Mouse (Mus musculus) cerebellum, postnatal 14 days (tissue): ENCODE results near the gene Gm3239.
A peak's percentile ranks its signal among the peaks of the same experiment; 100 is the strongest.
"Not testable (repeated sequence)": the region's sequence is repeated elsewhere in the genome, so short reads cannot be mapped to it uniquely, and the experiment has no call there.

Experiments used
- DNase-seq, 2 experiments: peaks; one replicate each; pipeline ENCODE4 v3.0.0; 2021; ENCODE audit warnings: mixed read lengths in 2 of 2

Gene Gm3239

DNA sequence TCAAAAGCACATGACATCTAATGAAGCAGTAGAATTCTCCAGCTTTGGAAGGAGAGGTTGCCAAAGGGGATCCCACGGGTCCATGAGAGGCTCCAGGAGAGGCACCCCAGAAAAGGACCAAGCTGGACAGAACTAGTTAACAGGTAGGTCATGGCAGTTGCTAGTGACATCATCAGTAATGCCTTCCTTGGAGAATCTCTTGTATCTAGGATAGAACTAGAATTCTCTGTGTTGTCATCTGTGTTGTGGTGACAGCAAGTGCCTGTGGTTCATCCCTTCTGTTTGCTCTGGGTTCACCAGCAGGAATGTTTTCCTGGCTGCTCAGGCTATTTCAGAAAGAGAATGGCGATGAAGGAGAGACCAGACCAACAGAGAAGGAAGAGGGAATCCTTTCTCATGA, at the start of gene Gm3239:
TSS of gene Gm3239 (plus strand) at position 301 of the 400 bp plus-strand sequence.
- DNase-seq: not testable (repeated sequence)

DNA sequence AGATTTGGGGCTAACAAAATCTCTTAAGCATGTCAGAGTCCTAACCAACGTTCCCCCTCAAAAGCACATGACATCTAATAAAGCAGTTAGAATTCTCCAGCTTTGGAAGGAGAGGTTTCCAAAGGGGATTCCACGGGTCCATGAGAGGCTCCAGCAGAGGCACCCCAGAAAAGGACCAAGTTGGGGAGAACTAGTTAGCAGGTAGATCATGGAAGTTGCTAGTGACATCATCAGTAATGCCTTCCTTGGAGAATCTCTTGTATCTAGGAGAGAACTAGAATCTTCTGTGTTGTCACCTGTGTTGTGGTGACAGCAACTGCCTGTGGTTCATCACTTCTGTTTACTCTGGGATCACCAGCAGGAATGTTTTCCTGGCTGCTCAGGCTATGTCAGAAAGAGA, 31.9 kb upstream of the Gm3239 start, which contains the start of gene Gm8159:
TSS of gene Gm8159 (plus strand) at position 301 of the 400 bp plus-strand sequence.
- DNase-seq: not testable (repeated sequence)

DNA sequence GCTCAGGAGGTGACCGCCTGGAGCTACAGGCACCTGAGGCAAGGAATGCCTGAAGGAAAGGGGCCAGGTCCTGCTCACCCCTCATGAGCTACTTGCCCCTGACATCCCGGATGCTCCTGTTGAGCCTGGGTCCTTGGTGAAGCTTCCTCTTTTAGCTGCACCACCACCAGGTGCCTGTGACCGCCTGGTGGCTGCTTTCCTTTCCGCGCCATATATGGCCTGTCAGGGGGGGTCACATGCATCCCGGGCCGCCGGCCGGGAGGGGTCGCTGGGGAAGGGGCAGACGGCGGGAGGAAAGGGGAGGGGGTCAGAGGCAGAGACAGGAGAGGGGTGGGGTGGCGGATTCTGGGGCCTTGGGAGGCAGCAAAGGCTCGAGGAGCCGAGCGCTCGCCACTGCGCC, 14.7 kb upstream of the Gm3239 start:
- DNase-seq: peak; percentile 3

DNA sequence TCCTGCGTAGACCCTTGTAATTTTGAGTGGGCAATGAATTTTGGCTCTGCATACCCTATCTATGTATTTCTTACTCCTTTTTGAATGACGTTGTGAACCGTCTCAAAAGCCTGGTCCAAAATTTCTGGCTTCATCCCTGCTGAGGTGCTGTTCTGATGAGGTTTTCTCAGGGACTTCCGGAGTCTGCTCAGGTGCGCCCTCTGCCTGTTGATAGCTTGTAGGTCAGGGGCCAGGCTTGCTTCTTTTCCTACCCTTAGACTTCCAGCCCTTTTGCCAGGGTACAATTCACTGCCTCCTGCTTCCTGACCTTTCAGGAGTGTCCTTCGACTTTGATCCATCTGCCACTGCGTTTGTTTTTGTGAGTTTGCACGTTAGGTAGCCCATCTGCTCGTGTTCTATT, 13.7 kb upstream of the Gm3239 start:
- DNase-seq: peak; percentile 53 to 68

DNA sequence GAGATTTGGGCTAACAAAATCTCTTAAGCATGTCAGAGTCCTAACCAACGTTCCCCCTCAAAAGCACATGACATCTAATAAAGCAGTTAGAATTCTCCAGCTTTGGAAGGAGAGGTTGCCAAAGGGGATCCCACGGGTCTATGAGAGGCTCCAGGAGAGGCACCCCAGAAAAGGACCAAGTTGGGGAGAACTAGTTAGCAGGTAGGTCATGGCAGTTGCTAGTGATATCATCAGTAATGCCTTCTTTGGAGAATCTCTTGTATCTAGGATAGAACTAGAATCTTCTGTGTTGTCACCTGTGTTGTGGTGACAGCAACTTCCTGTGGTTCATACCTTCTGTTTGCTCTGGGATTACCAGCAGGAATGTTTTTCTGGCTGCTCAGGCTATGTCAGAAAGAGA, 44.9 kb downstream of the Gm3239 start, which contains the start of gene Gm7876:
TSS of gene Gm7876 (plus strand) at position 301 of the 400 bp plus-strand sequence.
- DNase-seq: not testable (repeated sequence)
